Mouse (Mus musculus) heart, embryonic 14.5 days (tissue): Measurements from ENCODE around the gene Smyd1. TPM values are rescaled to one million over a fixed set of nuclear protein-coding genes. Genes with fewer than 3 reads are reported as not detected.

Source experiments
- ATAC-seq: fragments of 200-750 bp; cut with Nextera tagmentation; 2 replicates; pipeline ENCODE4 v1.8.0; 2017; ENCODE audit warnings: low read depth, moderate TSS enrichment; ENCODE audit not compliant: insufficient number of reproducible peaks, insufficient read depth, low FRiP score
- H3K27ac ChIP-seq, 2 experiments: fragments of 200-500 bp in 1 of 2; fragments of 300-500 bp in 1 of 2; sonication (generic) in 1 of 2; replicated peaks in 1 of 2; 2 replicates each; pipeline ENCODE4 v1.5.1; 2012 to 2014; ENCODE audit warnings: low read depth in 2 of 2, low read length in 2 of 2, control low read depth in 1 of 2, mild to moderate bottlenecking in 1 of 2, mixed read lengths in 1 of 2; ENCODE audit not compliant: control insufficient read depth in 1 of 2, insufficient read depth in 1 of 2
- H3K27me3 ChIP-seq: fragments of 300-500 bp; sonication (generic); 2 replicates; pipeline ENCODE4 v1.6.1; 2014; ENCODE audit warnings: mild to moderate bottlenecking, low read length, control low read depth; ENCODE audit not compliant: control insufficient read depth, insufficient read depth
- H3K36me3 ChIP-seq: fragments of 300-500 bp; sonication (generic); 2 replicates; pipeline ENCODE4 v1.6.1; 2014; ENCODE audit warnings: mild to moderate bottlenecking, control low read depth, low read length, mixed read lengths; ENCODE audit not compliant: control insufficient read depth, insufficient read depth
- H3K4me1 ChIP-seq, 2 experiments: fragments of 200-500 bp in 1 of 2; fragments of 300-500 bp in 1 of 2; sonication (generic) in 1 of 2; 2 replicates each; pipeline ENCODE4 v1.6.1; 2012 to 2014; ENCODE audit warnings: low read length in 2 of 2, control low read depth in 1 of 2, mixed read lengths in 1 of 2; ENCODE audit not compliant: control insufficient read depth in 2 of 2, insufficient read depth in 2 of 2
- H3K4me2 ChIP-seq: fragments of 300-500 bp; sonication (generic); 2 replicates; pipeline ENCODE4 v1.6.1; 2014; ENCODE audit warnings: mild to moderate bottlenecking, low read length
- H3K4me3 ChIP-seq, 2 experiments: fragments of 200-500 bp in 1 of 2; fragments of 300-500 bp in 1 of 2; sonication (generic) in 1 of 2; 2 replicates each; pipeline ENCODE4 v1.5.1; 2012 to 2014; ENCODE audit warnings: low read length in 2 of 2, mild to moderate bottlenecking in 2 of 2, control low read depth in 1 of 2, low read depth in 1 of 2, moderate library complexity in 1 of 2; ENCODE audit not compliant: control insufficient read depth in 1 of 2, insufficient read depth in 1 of 2
- H3K9ac ChIP-seq: fragments of 300-500 bp; sonication (generic); 2 replicates; pipeline ENCODE4 v1.6.1; 2014; ENCODE audit warnings: mild to moderate bottlenecking, low read length
- H3K9me3 ChIP-seq: fragments of 300-500 bp; sonication (generic); 2 replicates; pipeline ENCODE4 v1.6.1; 2016; ENCODE audit warnings: low read length, control low read depth; ENCODE audit not compliant: control insufficient read depth
- WGBS: fragments of 180-500 bp; shearing (Covaris S2); extraction: QIAGEN DNeasy Blood & Tissue Kit; methylation state at CpG from one replicate; pipeline ENCODE4 v1.1.7; 2014; 5-methylcytosine and 5-hydroxymethylcytosine counted together
- polyA plus RNA-seq: library from polyadenylated mRNA; unstranded; fragments of >200 nt; fragmentation: Nextera tagmentation; extraction: Ambion mirVana; gene quantifications from 2 replicates; pipeline ENCODE4 v1.2.1, GENCODE M21; 2014

The Smyd1 gene
- polyA plus RNA-seq, 1 experiment from 2014 or later = 147 TPM

DNA sequence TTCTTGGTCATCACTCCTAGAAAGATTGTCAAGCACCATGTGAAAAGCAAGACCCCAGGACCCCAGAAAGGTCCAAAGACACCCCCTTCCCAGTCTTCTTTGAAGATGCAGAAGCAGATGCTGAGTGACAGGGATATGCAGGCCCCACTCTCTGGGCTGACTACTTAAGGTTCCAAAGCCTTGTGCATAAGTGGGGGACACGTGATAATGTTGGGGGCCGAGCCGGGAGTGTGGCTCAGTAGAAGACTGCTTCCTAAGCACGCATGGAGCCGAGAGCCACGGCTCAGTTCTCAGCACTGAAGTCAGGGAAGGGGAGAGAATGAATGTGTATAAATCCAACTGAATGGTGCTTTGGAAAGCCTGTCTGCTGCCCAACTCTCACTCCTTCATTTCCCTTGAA, 95.5 kb downstream of the Smyd1 start:
- peaks cover 62% of the 10 kb centered on the region for H3K36me3 ChIP-seq
- H3K9ac ChIP-seq = peak overlapping the region; percentile 45; the same call in 1 of the 2 replicates
- no peak overlapping the region for H3K4me3 ChIP-seq
- H3K27ac ChIP-seq = peak overlapping the region; percentile 47 to 94
- no peak for ATAC-seq
- H3K4me1 ChIP-seq = peaks cover 13 to 44% of the 10 kb centered on the region in 2 experiments
- H3K9me3 ChIP-seq = no peaks in the 10 kb centered on the region
- H3K4me2 ChIP-seq = peak overlapping the region; percentile 22; the same call in 1 of the 2 replicates
- 15% methylated on average over 6 of the region's 6 CpGs for WGBS
- H3K27me3 ChIP-seq = no peaks in the 10 kb centered on the region

GRCm38 (mm10) chr6:71224184-71224943, 97.7 kb downstream of the Smyd1 start:
- Histone ChIP-seq H3K36me3 (peaks cover 69% of the 10 kb centered on the region), H3K27me3 (no peaks in the 10 kb centered on the region), H3K4me2 (no peak overlapping the region), H3K9me3 (no peaks in the 10 kb centered on the region), H3K4me1 (peaks cover 13 to 44% of the 10 kb centered on the region in 2 experiments), H3K27ac (0 out of 4 replicates have a peak overlapping the region, but pooled peaks of 1 of the 2 experiments have one; percentile 11), H3K9ac (no peak overlapping the region), H3K4me3 (no peak overlapping the region)
- WGBS = 54% methylated on average over 3 of the region's 3 CpGs
- no peak for ATAC-seq

GRCm38 (mm10) chr6:71221501-71221900, 100.5 kb downstream of the Smyd1 start:
- peaks cover 6 to 24% of the 10 kb centered on the region in 2 experiments; a peak in 3 of 4 replicates for H3K4me1 ChIP-seq
- peaks cover 77% of the 10 kb centered on the region for H3K36me3 ChIP-seq
- no peak overlapping the region for H3K27ac ChIP-seq
- WGBS = 78% methylated on average over 4 of the region's 4 CpGs
- H3K9ac ChIP-seq = no peak overlapping the region
- no peaks in the 10 kb centered on the region for H3K9me3 ChIP-seq
- no peak overlapping the region for H3K4me2 ChIP-seq
- ATAC-seq = no peak
- no peaks in the 10 kb centered on the region for H3K27me3 ChIP-seq
- no peak overlapping the region for H3K4me3 ChIP-seq

GRCm38 (mm10) chr6:71212471-71212870, 109.6 kb downstream of the Smyd1 start:
- no peak for ATAC-seq
- no peak overlapping the region for H3K4me3 ChIP-seq
- 99% methylated on average over 3 of the region's 3 CpGs for WGBS
- no peak overlapping the region for H3K27ac ChIP-seq
- H3K9ac ChIP-seq = no peak overlapping the region
- no peaks in the 10 kb centered on the region for H3K27me3 ChIP-seq
- no peak overlapping the region for H3K4me2 ChIP-seq
- H3K9me3 ChIP-seq = 0 out of 2 replicates have a peak, but pooled peaks cover 3% of the 10 kb centered on the region
- H3K36me3 ChIP-seq = peaks cover 51% of the 10 kb centered on the region
- 0 out of 4 replicates have a peak, but pooled peaks cover 0 to 3% of the 10 kb centered on the region in 2 experiments for H3K4me1 ChIP-seq

DNA sequence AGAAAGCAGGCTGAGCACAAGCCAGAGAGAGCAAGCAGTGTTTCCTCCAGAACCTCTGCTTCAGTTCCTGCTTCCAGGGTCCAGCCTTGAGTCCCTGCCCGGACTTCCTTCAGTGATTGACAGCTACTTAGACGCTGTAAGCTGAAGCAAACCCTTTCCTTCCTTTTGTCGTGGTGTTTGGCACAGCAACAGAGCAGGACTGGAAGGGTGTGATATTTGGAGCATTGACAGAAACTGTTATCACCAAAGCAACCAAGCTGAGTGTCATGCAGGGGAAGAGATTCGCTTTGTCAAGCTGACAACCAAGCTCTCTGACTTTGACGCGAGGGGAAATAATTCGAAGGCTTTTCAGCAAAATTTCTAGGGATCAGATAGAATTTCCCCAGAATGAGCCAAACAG, 110.1 kb downstream of the Smyd1 start:
- H3K4me1 ChIP-seq = 0 out of 4 replicates have a peak, but pooled peaks cover 0 to 3% of the 10 kb centered on the region in 2 experiments
- H3K36me3 ChIP-seq = peaks cover 45% of the 10 kb centered on the region
- no peak overlapping the region for H3K4me2 ChIP-seq
- H3K9me3 ChIP-seq = 0 out of 2 replicates have a peak, but pooled peaks cover 3% of the 10 kb centered on the region
- ATAC-seq = no peak
- H3K4me3 ChIP-seq = no peak overlapping the region
- H3K27ac ChIP-seq = 0 out of 4 replicates have a peak overlapping the region, but pooled peaks of 1 of the 2 experiments have one; percentile 9
- H3K9ac ChIP-seq = no peak overlapping the region
- 19% methylated on average over 7 of the region's 7 CpGs for WGBS
- H3K27me3 ChIP-seq = no peaks in the 10 kb centered on the region

DNA sequence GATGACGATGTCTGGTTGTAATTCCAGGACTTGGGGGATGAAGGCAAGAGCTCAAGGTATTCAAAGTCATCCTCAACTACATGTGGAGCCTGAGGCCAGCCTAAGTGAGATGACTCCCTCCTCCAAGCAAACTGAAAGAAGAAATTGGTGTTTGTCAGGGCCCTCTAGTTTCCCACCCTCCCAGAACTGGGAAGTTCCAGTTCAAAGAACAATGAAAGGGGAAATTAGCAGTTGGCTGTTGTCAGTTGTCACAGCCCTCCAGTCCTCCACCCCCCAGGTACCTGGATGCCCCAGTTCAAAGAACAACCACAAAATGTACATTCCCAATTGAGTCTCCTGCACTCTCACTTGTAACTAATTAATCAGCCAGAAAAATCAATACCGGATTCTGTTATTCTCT, 113.3 kb downstream of the Smyd1 start:
- no peak overlapping the region for H3K4me3 ChIP-seq
- 0 out of 2 replicates have a peak, but pooled peaks cover 3% of the 10 kb centered on the region for H3K9me3 ChIP-seq
- 66% methylated on average over 2 of the region's 2 CpGs for WGBS
- H3K36me3 ChIP-seq = peaks cover 13% of the 10 kb centered on the region
- no peak overlapping the region for H3K9ac ChIP-seq
- H3K27ac ChIP-seq = no peak overlapping the region
- H3K4me2 ChIP-seq = no peak overlapping the region
- no peak for ATAC-seq
- H3K4me1 ChIP-seq = 0 out of 4 replicates have a peak, but pooled peaks cover 0 to 3% of the 10 kb centered on the region in 2 experiments
- no peaks in the 10 kb centered on the region for H3K27me3 ChIP-seq

DNA sequence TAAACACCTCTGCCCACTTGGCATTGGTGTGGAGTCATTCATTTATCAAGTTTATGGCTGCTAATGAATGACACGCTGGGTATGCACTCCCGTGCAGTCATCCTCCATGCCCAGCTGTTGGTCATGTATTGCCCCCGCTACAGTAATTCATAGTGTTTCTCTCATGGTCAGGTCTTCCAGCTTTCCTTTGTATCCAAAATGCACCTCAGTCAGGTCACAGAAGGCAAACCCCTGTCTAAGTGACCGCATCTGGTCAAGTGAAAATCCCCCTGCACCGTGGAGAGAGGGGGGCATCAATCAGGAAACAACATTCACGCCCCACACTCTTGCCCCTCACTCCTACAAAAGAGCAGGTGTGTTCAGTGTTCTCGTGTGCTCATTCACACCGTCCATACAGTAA, 117.9 kb downstream of the Smyd1 start:
- H3K36me3 ChIP-seq = no peaks in the 10 kb centered on the region
- WGBS = 94% methylated on average over 8 of the region's 8 CpGs
- no peak overlapping the region for H3K4me2 ChIP-seq
- no peaks in the 10 kb centered on the region for H3K4me1 ChIP-seq
- H3K9me3 ChIP-seq = no peaks in the 10 kb centered on the region
- H3K4me3 ChIP-seq = no peak overlapping the region
- ATAC-seq = no peak
- no peaks in the 10 kb centered on the region for H3K27me3 ChIP-seq
- H3K27ac ChIP-seq = no peak overlapping the region
- no peak overlapping the region for H3K9ac ChIP-seq
